Mouse (Mus musculus) thymus, postnatal 4 days (tissue): Measurements from ENCODE around the gene Magea1.
"Not testable (repeated sequence)": the region's sequence is repeated elsewhere in the genome, so short reads cannot be mapped to it uniquely, and the experiment has no call there.

ENCODE experiments used
- DNase-seq: peaks from one replicate; pipeline ENCODE4 v3.0.0; 2021

Gene Magea1

DNA sequence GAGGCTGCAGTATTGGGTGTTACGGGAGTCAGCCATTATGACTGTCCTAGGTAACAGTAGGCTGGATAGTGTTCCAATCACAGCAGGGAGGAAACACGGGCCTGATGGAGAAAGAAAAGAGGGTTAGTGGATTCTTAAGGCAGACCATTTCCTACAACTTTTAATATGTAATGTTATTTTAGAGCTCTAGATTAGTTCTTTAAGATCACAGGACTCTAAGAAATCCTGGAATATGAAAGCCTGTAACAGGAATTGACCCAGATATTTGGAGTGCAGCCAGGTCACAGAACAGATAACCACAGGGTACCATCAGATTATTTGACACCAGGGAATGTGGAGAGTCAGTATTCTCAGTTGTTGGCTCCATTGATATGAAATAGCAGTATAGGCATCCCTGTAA is at the start of gene Magea1:
TSS of gene Magea1 (minus strand) at position 101 of the 400 bp plus-strand sequence.
- not testable (repeated sequence) for DNase-seq

DNA sequence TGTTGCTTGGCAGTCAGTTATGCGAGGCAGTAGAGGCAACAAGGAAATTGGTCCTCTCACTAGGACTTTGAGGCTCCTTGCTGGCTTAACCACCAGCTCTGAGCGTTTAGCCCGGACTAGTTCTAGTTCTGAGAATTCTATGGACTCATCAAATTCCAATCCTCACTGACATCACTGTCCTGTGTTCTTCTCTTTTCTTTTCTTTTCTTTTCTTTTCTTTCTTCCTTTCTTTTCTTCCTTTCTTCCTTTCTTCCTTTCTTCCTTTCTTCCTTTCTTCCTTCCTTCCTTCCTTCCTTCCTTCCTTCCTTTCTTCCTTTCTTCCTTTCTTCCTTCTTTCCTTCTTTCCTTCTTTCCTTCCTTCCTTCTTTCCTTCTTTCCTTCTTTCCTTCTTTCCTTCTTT is 38.7 kb upstream of the Magea1 start, which contains the start of gene Cldn34b2:
TSS of gene Cldn34b2 (minus strand) at position 101 of the 400 bp plus-strand sequence.
- not testable (repeated sequence) for DNase-seq

DNA sequence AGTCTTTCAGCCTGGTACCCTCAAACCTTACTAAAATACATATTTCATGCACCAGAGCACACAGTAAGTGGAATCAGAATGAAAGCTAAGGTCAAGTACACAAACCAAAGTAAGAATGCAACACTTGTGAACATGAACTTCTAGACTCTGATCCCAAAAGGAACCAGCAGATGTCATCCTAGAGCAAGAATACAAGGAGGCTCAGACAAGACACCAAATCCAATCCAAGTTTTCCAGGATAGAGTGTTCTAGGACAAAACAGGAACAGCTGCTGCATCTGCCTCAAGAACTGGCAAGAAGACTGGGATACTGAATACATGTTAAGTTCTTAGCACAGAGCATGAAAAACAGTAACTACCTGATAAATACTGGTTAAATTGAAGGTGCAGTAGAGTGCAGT is 8.4 kb upstream of the Magea1 start:
- no peak for DNase-seq

DNA sequence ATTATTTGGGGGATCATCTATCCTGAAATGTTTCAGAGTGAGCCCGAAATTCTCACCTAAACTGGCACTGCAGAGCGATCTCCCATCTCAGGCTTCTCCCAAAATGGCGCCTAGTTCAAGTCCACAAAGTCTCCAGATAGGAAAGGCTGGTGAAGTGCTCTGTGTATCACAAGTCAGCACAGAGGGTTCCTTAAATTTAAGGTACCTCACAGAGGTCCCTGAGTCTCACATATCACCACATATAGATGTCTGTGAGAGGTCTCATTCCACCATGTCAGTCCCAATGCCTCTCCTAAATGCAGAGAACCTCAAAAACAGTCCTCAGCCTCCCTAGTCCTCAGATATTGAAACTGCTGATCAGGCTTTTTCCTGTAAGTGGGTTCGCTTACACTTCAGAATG is 4.0 kb upstream of the Magea1 start, which contains the start of gene Magea2:
TSS of gene Magea2 (minus strand) at position 101 of the 400 bp plus-strand sequence.
- not testable (repeated sequence) for DNase-seq

DNA sequence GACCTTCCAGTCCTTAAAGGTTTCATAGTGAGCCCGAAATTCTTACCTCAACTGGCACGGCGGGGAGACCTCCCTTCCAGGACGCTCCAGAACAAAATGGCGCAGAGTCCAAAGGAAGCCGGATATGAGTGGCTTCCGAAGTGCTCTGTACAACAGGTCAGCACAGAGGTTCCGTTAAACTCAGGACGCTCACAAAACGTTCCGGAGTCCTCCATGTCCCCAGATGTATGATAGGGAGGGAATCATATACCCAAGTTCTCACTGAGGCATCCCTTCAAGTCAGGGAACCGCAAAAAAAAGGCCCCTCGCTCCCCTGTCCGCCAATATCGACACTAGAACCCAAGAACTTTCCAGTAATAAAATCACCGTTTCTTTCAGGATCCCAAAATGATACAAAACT is 26.5 kb downstream of the Magea1 start, which contains the start of gene Magea5:
TSS of gene Magea5 (minus strand) at position 101 of the 400 bp plus-strand sequence.
- not testable (repeated sequence) for DNase-seq
